ENCODE assay signal across 10 mouse cellular contexts in genomic region chr17:47439396-47440028, GRCm38 (mm10). TPM values are rescaled to one million over a fixed set of nuclear protein-coding genes. Genes with fewer than 3 reads are reported as not detected.
A peak's percentile ranks its signal among the peaks of the same experiment; 100 is the strongest.
DNase-seq lines count a peak whose midpoint lies in the region; ATAC-seq and TF ChIP-seq lines count a peak whose summit lies in the region.
"Had no signal": no experiment of that assay in that cellular context is flagged by ENCODE, and none has a peak within 500 bp of the region (broad histone marks: within the 10 kb centered on the region; RNA-seq: fewer than 3 reads in every experiment).

No protein-coding gene starts in this region.

- 36% methylated on average over 9 of the region's 9 CpGs for WGBS in hindbrain, embryonic 13.5 days
- WGBS in hindbrain, embryonic 14.5 days = 38% methylated on average over 9 of the region's 9 CpGs
- WGBS in liver, embryonic 14.5 days (ENCODE audit: insufficient replicate concordance) = 21% methylated on average over 9 of the region's 9 CpGs
- WGBS in midbrain, embryonic 15.5 days = 39% methylated on average over 9 of the region's 9 CpGs

- TF ChIP-seq EP300 in liver, embryonic 14.5 days (IDR thresholded peaks at IDR 0.05; ENCODE audit: low read depth) = no peak

- no peak overlapping the region for H3K4me3 ChIP-seq in hindbrain, embryonic 13.5 days
- H3K4me3 ChIP-seq in hindbrain, embryonic 14.5 days (replicated peaks; ENCODE audit: low read length) = no peak overlapping the region
- H3K4me3 ChIP-seq in liver, embryonic 14.5 days (ENCODE audit: insufficient read depth in 1 of 2, low read depth in 2 of 2, low read length in 2 of 2) = no peak overlapping the region
- peak overlapping the region; percentile 76 for H3K4me3 ChIP-seq in megakaryocyte, embryonic 14.5 days (replicated peaks)
- H3K4me3 ChIP-seq in midbrain, embryonic 15.5 days = no peak overlapping the region
- H3K4me3 ChIP-seq: midbrain, embryonic 12.5 days had no signal

- H3K27ac ChIP-seq in hindbrain, embryonic 13.5 days = peak overlapping the region; percentile 58; the same call in 1 of the 2 replicates
- no peak overlapping the region for H3K27ac ChIP-seq in hindbrain, embryonic 14.5 days
- no peak overlapping the region; the same call in 1 of the 2 replicates for H3K27ac ChIP-seq in liver, embryonic 14.5 days
- no peak overlapping the region for H3K27ac ChIP-seq in midbrain, embryonic 15.5 days

- no peak for DNase-seq in hindbrain, embryonic 14.5 days (ENCODE audit: low spot score)
- no peak for DNase-seq in liver, embryonic 14.5 days (ENCODE audit: low read depth in 3 of 3, low spot score in 3 of 3)
- DNase-seq in layer of hippocampus, adult 11-12 months (ENCODE audit: low spot score) = no peak
- DNase-seq in embryo, embryonic 10.5 days (ENCODE audit: low spot score) = no peak

- no peak overlapping the region for H3K4me2 ChIP-seq in hindbrain, embryonic 13.5 days
- H3K4me2 ChIP-seq in hindbrain, embryonic 14.5 days (replicated peaks) = no peak overlapping the region
- 0 out of 2 replicates have a peak overlapping the region, but pooled peaks have one; percentile 11 for H3K4me2 ChIP-seq in liver, embryonic 14.5 days (ENCODE audit: low read depth)
- H3K4me2 ChIP-seq in midbrain, embryonic 15.5 days = no peak overlapping the region
- H3K4me2 ChIP-seq: midbrain, embryonic 12.5 days had no signal

- ATAC-seq in hindbrain, embryonic 13.5 days (ENCODE audit: low FRiP score) = no peak
- no peak for ATAC-seq in hindbrain, embryonic 14.5 days (ENCODE audit: low FRiP score)
- peak; percentile 61 for ATAC-seq in common myeloid progenitor, adult 5-6 weeks (replicated peaks; ENCODE audit: low read depth, poor library complexity, severe bottlenecking)
- peak; percentile 51 for ATAC-seq in liver, embryonic 14.5 days (ENCODE audit: insufficient read depth)
- no peak for ATAC-seq in midbrain, embryonic 15.5 days (replicated peaks)

- H3K27me3 ChIP-seq in hindbrain, embryonic 13.5 days = peaks cover 49% of the 10 kb centered on the region
- peaks cover 48% of the 10 kb centered on the region for H3K27me3 ChIP-seq in hindbrain, embryonic 14.5 days (ENCODE audit: control insufficient read depth, insufficient read depth, low read length)
- H3K27me3 ChIP-seq in liver, embryonic 14.5 days (ENCODE audit: control insufficient read depth, insufficient read depth, low read length) = peaks cover 24% of the 10 kb centered on the region
- peaks cover 68% of the 10 kb centered on the region for H3K27me3 ChIP-seq in megakaryocyte, embryonic 14.5 days (replicated peaks)
- peaks cover 32% of the 10 kb centered on the region for H3K27me3 ChIP-seq in midbrain, embryonic 15.5 days (replicated peaks)

- TF ChIP-seq CTCF in liver, embryonic 14.5 days (IDR thresholded peaks at IDR 0.05; ENCODE audit: low read depth) = no peak

- H3K36me3 ChIP-seq in hindbrain, embryonic 13.5 days = no peaks in the 10 kb centered on the region
- H3K36me3 ChIP-seq in hindbrain, embryonic 14.5 days (replicated peaks; ENCODE audit: control insufficient read depth, insufficient read depth) = no peaks in the 10 kb centered on the region
- no peaks in the 10 kb centered on the region for H3K36me3 ChIP-seq in liver, embryonic 14.5 days (replicated peaks; ENCODE audit: control insufficient read depth, insufficient read depth, low read depth)
- H3K36me3 ChIP-seq in megakaryocyte, embryonic 14.5 days (replicated peaks; ENCODE audit: low read length) = no peaks in the 10 kb centered on the region
- no peaks in the 10 kb centered on the region for H3K36me3 ChIP-seq in midbrain, embryonic 15.5 days (replicated peaks)
- H3K36me3 ChIP-seq: midbrain, embryonic 12.5 days had no signal

- no peak overlapping the region for H3K9ac ChIP-seq in hindbrain, embryonic 13.5 days
- no peak overlapping the region for H3K9ac ChIP-seq in hindbrain, embryonic 14.5 days
- no peak overlapping the region for H3K9ac ChIP-seq in liver, embryonic 14.5 days (replicated peaks)
- no peak overlapping the region for H3K9ac ChIP-seq in midbrain, embryonic 15.5 days
- H3K9ac ChIP-seq: midbrain, embryonic 12.5 days had no signal

- peaks cover 20% of the 10 kb centered on the region for H3K4me1 ChIP-seq in hindbrain, embryonic 13.5 days (replicated peaks)
- peaks cover 11% of the 10 kb centered on the region; the same call in 1 of the 2 replicates for H3K4me1 ChIP-seq in hindbrain, embryonic 14.5 days (replicated peaks; ENCODE audit: control insufficient read depth, insufficient read depth, low read length)
- peaks cover 0 to 30% of the 10 kb centered on the region in 2 experiments; a peak in 3 of 4 replicates for H3K4me1 ChIP-seq in liver, embryonic 14.5 days (replicated peaks; ENCODE audit: control insufficient read depth in 2 of 2, insufficient read depth in 2 of 2, low read length in 1 of 2)
- H3K4me1 ChIP-seq in megakaryocyte, embryonic 14.5 days = peaks cover 56% of the 10 kb centered on the region
- peaks cover 22% of the 10 kb centered on the region for H3K4me1 ChIP-seq in midbrain, embryonic 15.5 days

- no peaks in the 10 kb centered on the region for H3K9me3 ChIP-seq in hindbrain, embryonic 13.5 days
- no peaks in the 10 kb centered on the region for H3K9me3 ChIP-seq in hindbrain, embryonic 14.5 days (ENCODE audit: control insufficient read depth, low read length)
- no peaks in the 10 kb centered on the region for H3K9me3 ChIP-seq in liver, embryonic 14.5 days (ENCODE audit: control insufficient read depth, low read length)
- peaks cover 18% of the 10 kb centered on the region for H3K9me3 ChIP-seq in megakaryocyte, embryonic 14.5 days
- H3K9me3 ChIP-seq in midbrain, embryonic 15.5 days = no peaks in the 10 kb centered on the region
- H3K9me3 ChIP-seq: midbrain, embryonic 12.5 days had no signal

RNA-seq across cellular contexts. Expression of gene 1700001C19Rik, which starts 2.3 kb away (rescaled TPM):
- 0.34 and 0.79 TPM in 2 replicates for polyA plus RNA-seq in hindbrain, embryonic 13.5 days (2015; fragmentation: Nextera tagmentation; extraction: Ambion mirVana)
- 0.37 and 0.47 TPM in 2 replicates for polyA plus RNA-seq in hindbrain, embryonic 14.5 days (2014; fragmentation: Nextera tagmentation; extraction: Ambion mirVana)
- total RNA-seq in common myeloid progenitor, adult 5-6 weeks (2017) = 1.2 TPM in 1 of 2 replicates, not detected in the other
- polyA plus RNA-seq in liver, embryonic 14.5 days (2012; rRNA removed) = 0.89 and 0.93 TPM in 2 replicates
- polyA plus RNA-seq in liver, embryonic 14.5 days (2014; fragmentation: Nextera tagmentation; extraction: Ambion mirVana) = 1.1 and 1.2 TPM in 2 replicates
- not detected in 2 replicates for polyA plus RNA-seq in megakaryocyte, embryonic 14.5 days (2012; ENCODE audit: insufficient read depth, low replicate concordance)
- polyA plus RNA-seq in midbrain, embryonic 15.5 days (2015; fragmentation: Nextera tagmentation; extraction: Ambion mirVana) = 0.44 and 0.77 TPM in 2 replicates
- total RNA-seq: left cerebral cortex, adult 8-10 months had no signal

RNA-seq across cellular contexts. Expression of gene AI661453, which starts 3.1 kb away (rescaled TPM):
- 0.22 and 0.34 TPM in 2 replicates for polyA plus RNA-seq in hindbrain, embryonic 13.5 days (2015; fragmentation: Nextera tagmentation; extraction: Ambion mirVana)
- 0.23 and 0.31 TPM in 2 replicates for polyA plus RNA-seq in hindbrain, embryonic 14.5 days (2014; fragmentation: Nextera tagmentation; extraction: Ambion mirVana)
- total RNA-seq in common myeloid progenitor, adult 5-6 weeks (2017) = 0.39 and 0.87 TPM in 2 replicates
- 0.44 and 0.56 TPM in 2 replicates for polyA plus RNA-seq in liver, embryonic 14.5 days (2012; rRNA removed)
- polyA plus RNA-seq in liver, embryonic 14.5 days (2014; fragmentation: Nextera tagmentation; extraction: Ambion mirVana) = 0.42 and 0.56 TPM in 2 replicates
- 0.44 and 0.48 TPM in 2 replicates for polyA plus RNA-seq in megakaryocyte, embryonic 14.5 days (2012; ENCODE audit: insufficient read depth, low replicate concordance)
- 0.26 and 0.33 TPM in 2 replicates for polyA plus RNA-seq in midbrain, embryonic 15.5 days (2015; fragmentation: Nextera tagmentation; extraction: Ambion mirVana)

RNA-seq across cellular contexts. Expression of gene Guca1a, which starts 39.1 kb away (rescaled TPM):
- 0.61 and 0.65 TPM in 2 replicates for polyA plus RNA-seq in hindbrain, embryonic 13.5 days (2015; fragmentation: Nextera tagmentation; extraction: Ambion mirVana)
- polyA plus RNA-seq in hindbrain, embryonic 14.5 days (2014; fragmentation: Nextera tagmentation; extraction: Ambion mirVana) = 0.31 and 0.40 TPM in 2 replicates
- total RNA-seq in common myeloid progenitor, adult 5-6 weeks (2017) = 1.4 TPM in 1 of 2 replicates, not detected in the other
- 0.63 and 0.69 TPM in 2 replicates for polyA plus RNA-seq in liver, embryonic 14.5 days (2012; rRNA removed)
- polyA plus RNA-seq in liver, embryonic 14.5 days (2014; fragmentation: Nextera tagmentation; extraction: Ambion mirVana) = 1.0 and 1.1 TPM in 2 replicates
- 4.2 and 5.0 TPM in 2 replicates for polyA plus RNA-seq in megakaryocyte, embryonic 14.5 days (2012; ENCODE audit: insufficient read depth, low replicate concordance)
- polyA plus RNA-seq in midbrain, embryonic 15.5 days (2015; fragmentation: Nextera tagmentation; extraction: Ambion mirVana) = 0.60 and 0.92 TPM in 2 replicates

RNA-seq across cellular contexts. Expression of gene Guca1b, which starts 54.3 kb away (rescaled TPM):
- polyA plus RNA-seq in hindbrain, embryonic 13.5 days (2015; fragmentation: Nextera tagmentation; extraction: Ambion mirVana) = 0.83 and 0.84 TPM in 2 replicates
- polyA plus RNA-seq in hindbrain, embryonic 14.5 days (2014; fragmentation: Nextera tagmentation; extraction: Ambion mirVana) = 0.25 and 0.46 TPM in 2 replicates
- total RNA-seq in common myeloid progenitor, adult 5-6 weeks (2017) = not detected in 2 replicates
- polyA plus RNA-seq in liver, embryonic 14.5 days (2012; rRNA removed) = 0.41 and 0.44 TPM in 2 replicates
- 0.14 and 0.18 TPM in 2 replicates for polyA plus RNA-seq in liver, embryonic 14.5 days (2014; fragmentation: Nextera tagmentation; extraction: Ambion mirVana)
- polyA plus RNA-seq in megakaryocyte, embryonic 14.5 days (2012; ENCODE audit: insufficient read depth, low replicate concordance) = not detected in 2 replicates
- polyA plus RNA-seq in midbrain, embryonic 15.5 days (2015; fragmentation: Nextera tagmentation; extraction: Ambion mirVana) = 0.30 and 0.57 TPM in 2 replicates

Comparison
In these comparisons a context has a peak if more than half of its experiments do, and no peak if none do; other contexts are left out.
1. ATAC-seq: peak in common myeloid progenitor, adult 5-6 weeks (single experiment) and liver, embryonic 14.5 days (single experiment); none in hindbrain, embryonic 13.5 days (single experiment), hindbrain, embryonic 14.5 days (single experiment) and midbrain, embryonic 15.5 days (single experiment).